Mouse (Mus musculus) gastrocnemius, adult 2 months (tissue): ENCODE data around the gene Hoxa5. TPM values are rescaled to one million over a fixed set of nuclear protein-coding genes. Genes with fewer than 3 reads are reported as not detected.

Experiments used
- DNase-seq: peaks from one replicate; pipeline ENCODE4 v3.0.0; 2022
- H3K27ac ChIP-seq: fragments of 200-600 bp; 2 replicates; pipeline ENCODE4 v1.8.1; 2022; ENCODE audit warnings: mild to moderate bottlenecking
- H3K4me3 ChIP-seq: fragments of 200-600 bp; 2 replicates; pipeline ENCODE4 v1.8.1; 2022; ENCODE audit warnings: mild to moderate bottlenecking, moderate library complexity
- CTCF ChIP-seq: fragments of 200-600 bp; IDR thresholded peaks from 2 replicates; pipeline ENCODE4 v1.8.1; 2022; ENCODE audit warnings: antibody characterized with exemption, mild to moderate bottlenecking, moderate library complexity
- intact Hi-C: fragments of 180-260 bp; cut with DNase I; formaldehyde crosslinking; loops from one replicate; pipeline ENCODE4 v1.15.1; 2025
- total RNA-seq, 2 experiments: library from RNA; stranded (reverse); gene quantifications; 2 replicates each; pipeline ENCODE4 v1.2.3; 2021

The Hoxa5 gene
- total RNA-seq, 2 experiments from 2014 or later, result 2.2 to 2.9 TPM

DNA sequence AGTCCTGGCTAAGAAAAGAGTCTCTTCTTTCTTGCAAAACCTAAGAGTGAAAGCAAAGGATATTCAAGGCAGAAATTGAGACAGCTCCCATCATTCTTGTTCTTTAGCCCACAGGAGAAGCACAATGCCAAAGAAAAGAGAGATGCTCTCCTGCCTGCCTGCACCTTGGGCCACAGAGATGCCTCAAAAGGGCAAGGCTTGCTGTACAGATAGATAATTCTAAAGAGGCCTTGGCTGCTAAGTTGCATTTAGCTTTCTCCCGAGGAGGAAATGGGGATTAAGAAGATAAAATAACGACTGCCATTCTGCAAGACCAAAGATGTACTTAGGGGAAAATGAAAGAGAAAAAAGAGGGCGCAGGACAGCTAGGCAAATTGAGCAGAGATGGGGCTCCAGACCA is 42.5 kb upstream of the Hoxa5 start:
- DNase-seq, result no peak
- H3K27ac ChIP-seq, result peak overlapping the region; percentile 86
- no peak for TF ChIP-seq CTCF
- intact Hi-C loops, result loop anchor here (5.0 kb wide), 1 partner anchor 1075 kb away; no protein-coding TSS in a partner anchor
- peak overlapping the region; percentile 77 for H3K4me3 ChIP-seq

DNA sequence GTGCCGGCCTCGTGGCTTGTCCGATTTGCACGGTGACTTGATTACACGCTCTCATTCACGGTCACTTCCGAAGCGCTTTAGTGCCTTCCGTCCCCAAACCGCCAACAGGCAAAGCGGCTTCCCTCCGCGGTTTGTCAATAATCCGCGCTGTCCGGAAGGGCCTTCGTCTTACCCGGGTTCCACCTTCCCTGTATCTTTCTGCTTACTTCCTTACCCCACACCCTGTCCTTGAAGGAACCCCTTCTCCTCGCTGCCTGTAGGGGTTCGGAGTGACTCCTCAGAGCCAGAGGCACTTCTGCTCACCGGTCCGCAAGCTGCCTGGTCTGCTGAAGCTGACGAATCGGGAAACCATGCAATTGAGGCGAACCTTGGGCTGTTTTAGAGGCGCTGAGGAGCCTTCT is 42.0 kb upstream of the Hoxa5 start:
- Histone ChIP-seq H3K4me3 (peak overlapping the region; percentile 77), H3K27ac (peak overlapping the region; percentile 86)
- TF ChIP-seq CTCF, result no peak
- DNase-seq, result no peak
- intact Hi-C loops, result loop anchor here (5.0 kb wide), 1 partner anchor 1074 kb away; no protein-coding TSS in a partner anchor

DNA sequence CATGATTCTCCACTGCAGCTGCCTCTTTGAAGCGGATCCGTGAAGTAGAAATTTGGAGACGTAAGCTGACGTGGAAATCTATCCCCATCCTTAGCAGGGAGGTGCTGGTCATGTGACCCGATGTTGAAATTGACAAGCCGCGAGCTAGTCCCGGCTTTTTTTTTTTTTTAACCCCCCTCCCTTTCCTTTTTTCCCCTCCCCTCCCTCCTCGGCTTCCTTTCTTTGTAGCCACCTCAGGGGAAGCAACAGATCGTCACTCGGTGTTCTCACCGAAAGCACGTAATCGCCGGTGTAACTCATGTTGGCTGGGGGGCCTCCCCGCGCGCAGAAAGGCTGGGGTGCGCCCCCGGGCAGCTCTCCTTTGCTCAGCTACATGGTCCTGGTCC is 41.4 kb upstream of the Hoxa5 start, which contains the start of gene Hoxa11:
Hoxa11 (minus strand) TSS at position 54 of the 386 bp plus-strand sequence.
- no peak for TF ChIP-seq CTCF
- DNase-seq, result peak; percentile 56
- H3K27ac ChIP-seq, result peak within 1 kb of the TSS; percentile 86
- H3K4me3 ChIP-seq, result peak within 1 kb of the TSS; percentile 77
- intact Hi-C loops, result loop anchor here (5.0 kb wide), 1 partner anchor 1073 kb away; no protein-coding TSS in a partner anchor

DNA sequence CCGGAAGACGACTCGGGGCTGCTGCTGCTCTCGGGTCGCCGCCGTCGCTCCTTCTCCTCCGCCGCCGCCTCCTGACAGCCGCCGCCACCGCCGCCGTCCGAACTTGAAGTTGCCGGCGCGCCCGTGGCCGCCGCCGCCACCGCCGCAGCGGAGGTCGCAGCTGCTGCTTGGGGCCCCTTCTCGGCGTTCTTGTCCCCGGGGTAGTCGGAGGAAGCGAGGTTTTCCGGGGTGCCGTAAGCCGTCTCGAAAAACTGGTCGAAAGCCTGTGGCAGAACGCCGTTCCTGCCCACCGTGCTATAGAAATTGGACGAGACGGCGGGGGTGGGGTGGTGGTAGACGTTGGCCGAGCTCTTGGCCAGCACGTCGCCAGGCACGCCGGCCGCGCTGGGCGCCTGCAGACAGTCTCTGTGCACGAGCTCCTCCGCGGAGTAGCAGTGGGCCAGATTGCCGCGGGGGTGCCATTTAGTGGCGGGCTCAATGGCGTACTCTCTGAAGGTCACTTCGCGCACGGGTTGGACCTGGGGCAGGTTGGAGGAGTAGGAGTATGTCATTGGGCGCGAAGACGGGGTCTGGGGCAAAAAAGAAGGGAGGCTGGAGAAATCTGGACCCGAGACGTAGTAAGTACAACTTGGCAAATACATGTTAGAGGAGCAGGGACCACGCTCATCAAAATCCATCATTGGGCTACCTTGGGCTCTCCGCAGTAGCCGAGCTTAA is 40.8 kb upstream of the Hoxa5 start:
- no peak for TF ChIP-seq CTCF
- intact Hi-C loops, result loop anchor here (5.0 kb wide), 1 partner anchor 1073 kb away; no protein-coding TSS in a partner anchor
- DNase-seq, result peak; percentile 69
- H3K4me3 ChIP-seq, result peak overlapping the region; percentile 77
- H3K27ac ChIP-seq, result peak overlapping the region; percentile 86

DNA sequence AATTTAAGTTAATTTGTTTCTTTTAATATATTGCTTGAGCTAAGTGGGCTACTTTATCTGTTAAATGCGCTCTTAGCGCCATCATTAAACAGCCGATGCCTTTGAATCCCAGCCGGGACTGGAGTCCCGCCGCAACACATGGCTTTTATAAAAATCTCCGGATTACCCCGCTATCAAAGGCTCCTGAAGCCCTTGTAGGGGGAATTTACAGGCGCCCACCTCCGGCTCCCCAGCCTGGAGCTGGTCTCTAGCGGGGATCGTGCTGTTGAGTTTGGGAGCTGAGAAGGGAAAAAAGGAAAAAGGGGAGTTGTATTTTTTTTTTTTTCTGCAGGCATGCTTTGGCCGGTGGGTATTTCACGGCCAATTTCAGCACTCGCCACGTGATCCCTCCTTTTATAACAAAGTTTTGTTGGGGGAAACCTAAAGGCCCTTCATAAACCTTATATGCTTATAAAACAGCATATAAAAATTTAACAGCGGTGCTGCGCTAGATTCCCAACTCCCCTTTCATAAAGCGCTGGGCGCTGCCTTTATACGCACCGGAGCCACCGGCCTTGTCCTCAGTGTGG is 40.2 kb upstream of the Hoxa5 start:
- intact Hi-C loops, result loop anchor here (5.0 kb wide), 1 partner anchor 1072 kb away; no protein-coding TSS in a partner anchor
- Histone ChIP-seq H3K27ac (peak overlapping the region; percentile 86), H3K4me3 (peak overlapping the region; percentile 77)
- no peak for TF ChIP-seq CTCF
- DNase-seq, result no peak

DNA sequence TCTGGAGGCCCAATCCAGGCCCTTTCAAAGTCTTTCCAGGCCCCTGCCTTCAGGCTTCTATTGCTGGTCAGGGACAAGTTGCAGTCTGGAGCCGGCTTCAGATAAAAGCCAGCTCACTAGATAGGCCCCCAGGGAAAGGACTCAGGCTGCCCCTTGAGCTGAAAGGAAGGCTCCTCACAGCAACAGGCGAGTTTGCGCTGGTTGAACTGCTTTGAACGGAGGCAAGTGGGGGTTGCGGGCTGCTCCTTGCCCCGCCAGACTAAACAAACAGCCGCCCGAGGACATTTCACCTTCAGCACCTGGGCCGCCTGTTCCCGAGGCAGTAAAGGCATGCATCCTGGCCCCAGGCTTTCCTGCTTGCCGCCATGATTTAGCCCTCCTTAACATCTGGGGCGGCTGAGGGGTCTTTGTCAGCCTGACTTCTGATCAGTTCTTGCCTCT is 39.3 kb upstream of the Hoxa5 start:
- intact Hi-C loops, result no loop called here
- peak overlapping the region; percentile 32 for H3K4me3 ChIP-seq
- DNase-seq, result peak; percentile 23

DNA sequence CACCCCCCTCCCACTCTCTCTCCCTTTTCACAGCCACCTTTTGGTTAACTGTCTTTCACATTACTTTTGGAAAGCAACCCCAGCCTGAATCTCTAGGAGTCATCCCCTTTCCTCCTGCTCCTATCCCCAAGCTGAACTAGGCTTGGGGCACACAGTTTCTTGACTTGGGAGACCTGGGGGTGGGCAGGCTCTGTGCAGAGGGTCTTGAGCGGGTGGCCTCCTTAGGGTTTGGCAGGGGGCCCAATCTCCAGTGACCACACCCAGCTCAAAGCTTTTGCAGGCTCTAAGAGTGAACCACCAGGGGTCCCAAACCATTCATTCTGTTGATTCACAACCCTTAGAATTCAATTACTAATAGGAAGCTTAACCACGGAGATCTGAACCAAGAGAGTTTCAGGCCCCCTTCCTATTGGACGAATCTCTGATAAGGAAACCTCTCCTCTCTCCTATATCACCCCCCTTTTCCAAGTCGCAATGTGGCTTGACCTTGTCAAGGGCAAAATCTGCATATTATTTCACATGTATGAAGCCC is 38.5 kb upstream of the Hoxa5 start:
- no peak for DNase-seq
- Histone ChIP-seq H3K27ac (no peak overlapping the region), H3K4me3 (no peak overlapping the region)
- intact Hi-C loops, result no loop called here
- TF ChIP-seq CTCF, result no peak

More for the DNA sequence above, 39.3 kb upstream of the Hoxa5 start:
- no peak overlapping the region; the same call in 1 of the 2 replicates for H3K27ac ChIP-seq
- no peak for TF ChIP-seq CTCF

DNA sequence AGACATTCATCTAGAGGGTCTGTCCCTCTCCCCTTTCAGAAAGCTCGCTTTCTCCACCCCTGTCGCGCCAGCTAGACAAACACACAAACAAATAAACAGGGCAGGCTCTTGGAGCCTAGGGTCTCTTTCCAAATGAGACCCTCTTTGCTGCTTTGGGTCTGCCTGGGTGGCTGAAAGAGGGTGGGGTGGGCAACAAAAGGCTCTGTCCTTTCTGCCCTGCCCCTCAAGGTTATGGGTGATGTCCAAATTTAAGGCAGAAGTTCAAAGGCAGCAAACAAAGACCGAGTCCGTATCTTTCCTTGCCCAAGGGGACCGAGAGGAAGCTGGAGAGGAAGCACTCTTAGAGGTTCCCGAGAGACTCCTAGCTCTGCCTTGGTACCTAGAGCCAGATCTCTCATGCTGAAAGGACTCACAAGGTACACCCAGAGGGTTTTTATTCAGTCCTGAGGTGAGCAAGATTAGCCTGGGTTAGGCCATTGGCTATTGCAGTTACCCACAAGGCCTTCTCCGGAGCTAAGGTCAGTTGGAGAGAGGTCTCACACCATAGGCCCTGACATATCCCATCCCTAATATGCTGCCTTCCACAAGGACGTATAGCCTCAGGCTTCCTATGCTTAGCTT is 36.7 kb upstream of the Hoxa5 start:
- intact Hi-C loops, result no loop called here
- DNase-seq, result no peak

DNA sequence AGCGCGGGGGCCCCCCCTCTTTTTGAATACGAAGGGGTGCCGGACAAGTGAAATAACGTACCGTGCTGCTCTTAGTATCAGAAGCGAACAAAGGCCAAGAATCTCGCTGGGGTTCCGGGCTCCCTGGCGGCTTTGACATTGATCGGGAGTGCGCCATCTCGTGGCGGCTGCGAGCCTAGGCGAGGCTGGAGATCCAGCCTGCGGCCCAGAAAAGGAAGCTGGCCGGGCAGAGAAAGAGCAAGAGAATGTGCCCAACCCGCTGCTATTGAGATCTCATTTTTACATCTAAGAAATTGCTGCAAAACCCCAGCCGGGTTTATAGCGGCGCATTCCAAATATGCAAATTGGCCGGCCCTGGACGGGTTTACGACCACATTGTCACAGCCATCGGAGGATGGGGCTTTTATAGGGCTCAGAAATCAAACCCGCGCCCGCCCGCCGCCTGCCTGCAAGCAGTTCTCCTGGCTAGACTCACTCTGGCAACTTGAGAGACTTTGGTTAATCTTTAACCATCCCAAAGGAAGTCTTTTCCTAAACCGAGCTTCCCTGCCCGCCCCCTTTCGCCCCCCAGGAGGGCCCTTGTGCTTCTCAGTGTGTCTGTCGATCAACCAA is 36.1 kb upstream of the Hoxa5 start, which contains the start of gene Hoxa10:
Hoxa10 (minus strand) TSS at position 466 of the 612 bp plus-strand sequence.
- peak; percentile 96 for TF ChIP-seq CTCF
- Histone ChIP-seq H3K4me3 (peak within 1 kb of the TSS; percentile 73), H3K27ac (peak within 1 kb of the TSS; percentile 93)
- intact Hi-C loops, result no loop called here
- peak; percentile 94 for DNase-seq

More for the DNA sequence above, 36.7 kb upstream of the Hoxa5 start:
- TF ChIP-seq CTCF, result no peak
- peak overlapping the region; percentile 93 for H3K27ac ChIP-seq
- H3K4me3 ChIP-seq, result peak overlapping the region; percentile 73

DNA sequence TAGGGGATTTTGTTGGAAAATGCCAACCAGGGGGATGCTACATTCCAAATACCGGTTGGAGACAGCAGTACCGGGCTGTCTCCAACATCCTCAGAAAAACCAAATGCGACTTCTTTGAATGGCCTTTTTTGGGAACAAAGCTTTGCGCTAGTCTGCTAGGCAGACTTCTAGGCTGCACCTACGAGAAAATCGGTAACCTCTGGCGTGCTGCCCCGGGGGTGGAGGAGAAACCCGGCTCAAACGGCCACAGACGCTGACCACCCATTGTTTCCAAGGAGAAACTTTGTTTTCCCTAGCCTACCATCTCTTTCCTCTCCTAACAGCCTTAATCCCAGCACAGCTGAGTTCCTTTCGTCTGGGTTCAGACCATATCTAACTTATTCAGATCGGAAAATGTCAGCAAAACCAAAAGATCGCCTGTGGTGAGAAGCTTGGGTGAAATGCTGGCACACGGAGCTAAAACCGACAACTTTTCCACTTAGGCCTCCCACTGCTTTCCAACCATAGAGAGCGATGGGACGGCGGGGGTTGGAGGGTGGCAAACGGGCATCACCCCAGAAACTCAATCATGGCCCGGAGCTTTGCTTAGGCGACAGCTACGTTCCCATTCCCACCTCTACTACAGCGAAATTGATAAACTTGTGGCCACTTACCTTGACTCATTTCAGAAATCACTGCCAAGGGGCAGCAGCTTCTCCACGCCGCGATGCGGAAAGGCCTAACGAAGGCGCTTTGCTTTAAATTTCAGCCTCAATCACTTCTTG is 35.4 kb upstream of the Hoxa5 start:
- intact Hi-C loops, result no loop called here
- peak; percentile 59 for DNase-seq
- Histone ChIP-seq H3K27ac (peak overlapping the region; percentile 93), H3K4me3 (peak overlapping the region; percentile 73)
- no peak for TF ChIP-seq CTCF

DNA sequence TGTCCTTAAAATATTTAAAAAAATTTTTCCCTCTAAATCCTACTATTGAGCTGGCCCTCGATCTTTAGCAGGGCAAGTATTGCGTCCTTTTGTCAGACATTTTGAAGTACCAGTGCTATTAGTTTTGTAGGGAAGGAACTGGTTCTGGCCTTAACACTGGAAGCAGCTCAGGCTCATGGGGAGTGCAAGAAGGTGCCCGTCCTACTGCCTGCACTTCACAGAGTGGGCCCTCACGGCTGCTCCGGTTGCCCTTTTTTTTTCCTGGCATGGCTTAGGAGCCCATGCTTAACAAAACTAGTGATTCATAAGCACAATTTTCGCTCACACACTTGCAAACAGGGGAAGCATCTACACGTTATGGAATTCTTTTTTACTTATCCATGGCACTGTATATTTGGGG is 34.6 kb upstream of the Hoxa5 start:
- TF ChIP-seq CTCF, result no peak
- Histone ChIP-seq H3K4me3 (peak overlapping the region; percentile 73), H3K27ac (peak overlapping the region; percentile 93)
- DNase-seq, result no peak
- intact Hi-C loops, result no loop called here
